Mouse (Mus musculus): ENCODE data around the gene Mipol1.

DNA sequence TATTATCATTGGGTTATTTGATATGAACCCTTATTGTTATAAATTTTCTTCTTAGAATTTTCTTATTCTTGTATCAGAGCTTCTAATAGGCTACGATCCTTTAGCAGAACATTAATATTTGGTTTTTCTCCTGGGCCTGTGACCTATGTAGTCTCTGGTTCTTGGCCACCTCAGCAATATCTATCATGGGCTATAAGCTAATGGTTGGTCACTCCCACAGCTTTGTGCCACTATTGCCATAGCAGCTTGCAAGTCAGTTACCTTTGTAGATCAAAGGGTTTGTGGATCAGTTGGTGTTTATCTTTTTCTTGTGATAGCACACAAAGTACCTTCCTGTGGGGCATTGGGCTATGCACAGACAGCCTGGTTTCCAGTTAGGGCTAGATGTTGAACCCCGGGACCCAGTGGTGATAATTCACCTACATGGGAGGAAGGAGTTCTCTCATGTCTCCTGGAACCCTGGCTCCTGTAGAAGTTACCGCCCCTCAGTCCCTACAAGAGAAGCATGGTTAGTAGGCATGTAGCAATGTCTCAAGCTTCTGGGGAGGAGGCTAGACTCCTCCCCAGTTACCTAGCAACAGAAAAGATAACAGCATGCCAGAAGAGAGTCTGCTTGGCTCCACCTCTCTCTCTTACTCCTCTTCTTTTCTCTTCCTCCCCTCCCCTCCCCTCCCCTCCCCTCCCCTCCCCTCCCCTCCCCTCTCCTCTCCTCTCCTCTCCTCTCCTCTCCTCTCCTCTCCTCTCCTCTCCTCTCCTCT lies 141.7 kb downstream of the Mipol1 start:
- no peak for TF ChIP-seq TAL1 (IDR thresholded peaks at IDR 0.05; ENCODE audit: low read length)
- no peak for TF ChIP-seq GATA1 (IDR thresholded peaks at IDR 0.05; ENCODE audit: low read length)
